Mouse (Mus musculus) hindbrain, postnatal 0 days (tissue): Measurements from ENCODE around the gene Bcl2l1. TPM values are rescaled to one million over a fixed set of nuclear protein-coding genes. Genes with fewer than 3 reads are reported as not detected.
A peak's percentile ranks its signal among the peaks of the same experiment; 100 is the strongest.

Experiments used
- ATAC-seq: fragments of 200-750 bp; cut with Nextera tagmentation; 2 replicates; pipeline ENCODE4 v1.8.0; 2017; ENCODE audit warnings: mild to moderate bottlenecking, moderate TSS enrichment, moderate library complexity
- DNase-seq: peaks from one replicate; pipeline ENCODE4 v3.0.0-alpha.2; 2015; ENCODE audit warnings: low spot score
- H3K27ac ChIP-seq: fragments of 300-500 bp; sonication (generic); 2 replicates; pipeline ENCODE4 v1.5.1; 2014; ENCODE audit warnings: mild to moderate bottlenecking
- H3K27me3 ChIP-seq: fragments of 300-500 bp; sonication (generic); 2 replicates; pipeline ENCODE4 v1.6.1; 2014; ENCODE audit warnings: low read length, mixed read lengths; ENCODE audit not compliant: insufficient read depth
- H3K36me3 ChIP-seq: fragments of 300-500 bp; sonication (generic); 2 replicates; pipeline ENCODE4 v1.6.1; 2014; ENCODE audit warnings: low read length, mixed read lengths; ENCODE audit not compliant: insufficient read depth
- H3K4me1 ChIP-seq: fragments of 300-500 bp; sonication (generic); 2 replicates; pipeline ENCODE4 v1.6.1; 2014; ENCODE audit warnings: antibody characterized with exemption, low read length, mixed read lengths; ENCODE audit not compliant: insufficient read depth
- H3K4me2 ChIP-seq: fragments of 300-500 bp; sonication (generic); 2 replicates; pipeline ENCODE4 v1.6.1; 2014; ENCODE audit warnings: low read depth, mild to moderate bottlenecking, low read length, moderate library complexity, mixed read lengths
- H3K4me3 ChIP-seq: fragments of 300-500 bp; sonication (generic); 2 replicates; pipeline ENCODE4 v1.5.1; 2014; ENCODE audit warnings: low read length
- H3K9ac ChIP-seq: fragments of 300-500 bp; sonication (generic); replicated peaks from 2 replicates; pipeline ENCODE4 v1.6.1; 2014; ENCODE audit warnings: mild to moderate bottlenecking, low read length, moderate library complexity, mixed read lengths
- H3K9me3 ChIP-seq: fragments of 300-500 bp; sonication (generic); 2 replicates; pipeline ENCODE4 v1.6.1; 2016; ENCODE audit warnings: low read length, mixed read lengths
- CTCF ChIP-seq: IDR thresholded peaks from 2 replicates; pipeline ENCODE4 v1.5.1; 2016; ENCODE audit warnings: antibody characterized with exemption, control low read depth, low read depth
- WGBS: fragments of 180-500 bp; shearing (Covaris S2); extraction: QIAGEN DNeasy Blood & Tissue Kit; methylation state at CpG from one replicate; pipeline ENCODE4 v1.1.7; 2014; 5-methylcytosine and 5-hydroxymethylcytosine counted together
- polyA plus RNA-seq: library from polyadenylated mRNA; unstranded; fragments of >200 nt; fragmentation: Nextera tagmentation; extraction: Ambion mirVana; gene quantifications from 2 replicates; pipeline ENCODE4 v1.2.1, GENCODE M21; 2015
- total RNA-seq: library from RNA; depleted of rRNA; stranded (reverse); fragments of >200 nt; gene quantifications from 2 replicates; pipeline ENCODE4 v1.2.3, GENCODE M21; 2014

Gene Bcl2l1
- total and polyA plus RNA-seq, 2 experiments from 2014 or later: 123 to 130 TPM

GRCm38 (mm10) chr2:152848466-152848865 lies 16.9 kb upstream of the Bcl2l1 start:
- no peaks in the 10 kb centered on the region for H3K36me3 ChIP-seq
- H3K9me3 ChIP-seq: no peaks in the 10 kb centered on the region
- H3K27ac ChIP-seq: no peak overlapping the region
- WGBS: 13% methylated on average over 2 of the region's 2 CpGs
- no peak for TF ChIP-seq CTCF
- no peaks in the 10 kb centered on the region for H3K27me3 ChIP-seq
- H3K4me1 ChIP-seq: no peaks in the 10 kb centered on the region
- DNase-seq (no peak), ATAC-seq (no peak)
- H3K4me2 ChIP-seq: peak overlapping the region; percentile 87
- peak overlapping the region; percentile 78 for H3K4me3 ChIP-seq
- H3K9ac ChIP-seq: peak overlapping the region; percentile 52; the same call in 1 of the 2 replicates

- H3K27ac ChIP-seq: no peak within 1 kb of the TSS
- H3K36me3 ChIP-seq: no peaks in the 10 kb centered on the region
- 2% methylated on average over 34 of the region's 34 CpGs for WGBS
- TF ChIP-seq CTCF: peak; percentile 45; the same call in 1 of the 2 replicates
- DNase-seq (peak; percentile 99), ATAC-seq (peak; percentile 99)
- no peaks in the 10 kb centered on the region for H3K9me3 ChIP-seq
- H3K4me1 ChIP-seq: no peaks in the 10 kb centered on the region
- H3K4me3 ChIP-seq: peak within 1 kb of the TSS; percentile 78
- no peaks in the 10 kb centered on the region for H3K27me3 ChIP-seq
- peak within 1 kb of the TSS; percentile 52; the same call in 1 of the 2 replicates for H3K9ac ChIP-seq
- H3K4me2 ChIP-seq: peak within 1 kb of the TSS; percentile 87
These were observed 16.3 kb upstream of the Bcl2l1 start, which contains the start of gene Tpx2 for GRCm38 (mm10) chr2:152847815-152848302. TSS of gene Tpx2 (plus strand) at chr2:152847964.

GRCm38 (mm10) chr2:152847057-152847814 lies 15.7 kb upstream of the Bcl2l1 start:
- peak overlapping the region; percentile 78; the same call in 1 of the 2 replicates for H3K4me3 ChIP-seq
- ATAC-seq: no peak

GRCm38 (mm10) chr2:152842741-152843140 lies 11.2 kb upstream of the Bcl2l1 start:
- Histone ChIP-seq H3K36me3 (no peaks in the 10 kb centered on the region), H3K9me3 (no peaks in the 10 kb centered on the region), H3K4me2 (no peak overlapping the region), H3K27me3 (no peaks in the 10 kb centered on the region), H3K9ac (no peak overlapping the region), H3K27ac (no peak overlapping the region), H3K4me1 (no peaks in the 10 kb centered on the region), H3K4me3 (no peak overlapping the region)
- WGBS: 70% methylated on average over 3 of the region's 3 CpGs
- DNase-seq (no peak), ATAC-seq (no peak)
- TF ChIP-seq CTCF: no peak

More at GRCm38 (mm10) chr2:152847057-152847814, 15.7 kb upstream of the Bcl2l1 start:
- TF ChIP-seq CTCF: no peak
- Histone ChIP-seq H3K36me3 (no peaks in the 10 kb centered on the region), H3K27ac (no peak overlapping the region), H3K9me3 (no peaks in the 10 kb centered on the region), H3K27me3 (no peaks in the 10 kb centered on the region), H3K9ac (no peak overlapping the region), H3K4me2 (peak overlapping the region; percentile 53), H3K4me1 (no peaks in the 10 kb centered on the region)
- 16% methylated on average over 3 of the region's 3 CpGs for WGBS
- DNase-seq: no peak

GRCm38 (mm10) chr2:152839256-152839655 lies 7.7 kb upstream of the Bcl2l1 start:
- H3K27me3 ChIP-seq: no peaks in the 10 kb centered on the region
- no peaks in the 10 kb centered on the region for H3K9me3 ChIP-seq
- H3K4me3 ChIP-seq: no peak overlapping the region
- H3K9ac ChIP-seq: no peak overlapping the region
- no peak overlapping the region for H3K4me2 ChIP-seq
- no peaks in the 10 kb centered on the region for H3K36me3 ChIP-seq
- WGBS: 69% methylated on average over 2 of the region's 2 CpGs
- ATAC-seq (no peak), DNase-seq (no peak)
- TF ChIP-seq CTCF: no peak
- H3K27ac ChIP-seq: no peak overlapping the region
- H3K4me1 ChIP-seq: no peaks in the 10 kb centered on the region

GRCm38 (mm10) chr2:152830021-152830921 lies 1.3 kb downstream of the Bcl2l1 start:
- Histone ChIP-seq H3K27me3 (no peaks in the 10 kb centered on the region), H3K4me2 (peak overlapping the region; percentile 84), H3K9me3 (no peaks in the 10 kb centered on the region), H3K36me3 (no peaks in the 10 kb centered on the region), H3K4me3 (peak overlapping the region; percentile 66), H3K9ac (peak overlapping the region; percentile 83), H3K27ac (peak overlapping the region; percentile 95), H3K4me1 (peaks cover 38% of the 10 kb centered on the region)
- WGBS: 1% methylated on average over 31 of the region's 31 CpGs
- peak; percentile 71 for TF ChIP-seq CTCF
- ATAC-seq (peak; percentile 75), DNase-seq (peak; percentile 91)
